Mouse (Mus musculus) gastrocnemius, adult 8-10 months (tissue): ENCODE results near the gene Slbp. TPM values are rescaled to one million over a fixed set of nuclear protein-coding genes. Genes with fewer than 3 reads are reported as not detected.
A peak's percentile ranks its signal among the peaks of the same experiment; 100 is the strongest.

Source experiments
- DNase-seq, 2 experiments: peaks; one replicate each; pipeline ENCODE4 v3.0.0; 2022; ENCODE audit warnings: low spot score in 2 of 2
- total RNA-seq, 4 experiments: library from RNA; stranded (reverse); gene quantifications; 2 replicates each; pipeline ENCODE4 v1.2.4; 2022

Gene Slbp
- 1 to 10 TPM; 5.8 to 6.4 (median 6.0) TPM for total RNA-seq

GRCm38 (mm10) chr5:33651921-33652782 is at the start of gene Slbp:
TSS of gene Slbp (minus strand) at chr5:33652574.
- DNase-seq: peak; percentile 91 to 96

GRCm38 (mm10) chr5:33701832-33702231 is 49.5 kb upstream of the Slbp start:
- DNase-seq: no peak

GRCm38 (mm10) chr5:33700010-33700409 is 47.6 kb upstream of the Slbp start:
- no peak for DNase-seq

- no peak for DNase-seq
Measured at GRCm38 (mm10) chr5:33698669-33699068, 46.3 kb upstream of the Slbp start.

GRCm38 (mm10) chr5:33697947-33698512 is 45.7 kb upstream of the Slbp start:
- DNase-seq: no peak

GRCm38 (mm10) chr5:33697534-33697933 is 45.2 kb upstream of the Slbp start:
- no peak for DNase-seq

- DNase-seq: no peak
Measured at GRCm38 (mm10) chr5:33696430-33696829, 44.1 kb upstream of the Slbp start.

GRCm38 (mm10) chr5:33695718-33696121 is 43.3 kb upstream of the Slbp start:
- no peak for DNase-seq

- no peak for DNase-seq
Measured at GRCm38 (mm10) chr5:33694848-33695717, 42.7 kb upstream of the Slbp start.

- DNase-seq: no peak
Measured at GRCm38 (mm10) chr5:33694461-33694847, 42.1 kb upstream of the Slbp start.

GRCm38 (mm10) chr5:33692393-33692792 is 40.0 kb upstream of the Slbp start:
- DNase-seq: peak in 1 of 2 experiments; percentile 14

GRCm38 (mm10) chr5:33689852-33690645 is 37.7 kb upstream of the Slbp start:
- DNase-seq: no peak

- DNase-seq: no peak
Measured at GRCm38 (mm10) chr5:33689221-33689844, 37.0 kb upstream of the Slbp start.

GRCm38 (mm10) chr5:33688278-33689220 is 36.2 kb upstream of the Slbp start:
- no peak for DNase-seq

- DNase-seq: no peak
Measured at GRCm38 (mm10) chr5:33687142-33687541, 34.8 kb upstream of the Slbp start.

- no peak for DNase-seq
Measured at GRCm38 (mm10) chr5:33684932-33685331, 32.6 kb upstream of the Slbp start.

GRCm38 (mm10) chr5:33683897-33684652 is 31.7 kb upstream of the Slbp start:
- DNase-seq: no peak

GRCm38 (mm10) chr5:33682963-33683362 is 30.6 kb upstream of the Slbp start:
- DNase-seq: no peak
